Mouse (Mus musculus) forebrain, embryonic 15.5 days (tissue): ENCODE data around the gene E130308A19Rik. TPM values are rescaled to one million over a fixed set of nuclear protein-coding genes. Genes with fewer than 3 reads are reported as not detected.

Source experiments
- ATAC-seq: fragments of 200-750 bp; cut with Nextera tagmentation; replicated peaks from 2 replicates; pipeline ENCODE4 v1.8.0; 2017; ENCODE audit warnings: mild to moderate bottlenecking, moderate TSS enrichment, moderate library complexity
- H3K27ac ChIP-seq: fragments of 300-500 bp; sonication (generic); replicated peaks from 2 replicates; pipeline ENCODE4 v1.5.1; 2015; ENCODE audit warnings: mild to moderate bottlenecking, inconsistent platforms
- H3K27me3 ChIP-seq: fragments of 300-500 bp; sonication (generic); 2 replicates; pipeline ENCODE4 v1.6.1; 2015; ENCODE audit warnings: inconsistent platforms
- H3K36me3 ChIP-seq: fragments of 300-500 bp; sonication (generic); 2 replicates; pipeline ENCODE4 v1.6.1; 2015; ENCODE audit warnings: mild to moderate bottlenecking, inconsistent platforms
- H3K4me1 ChIP-seq: fragments of 300-500 bp; sonication (generic); 2 replicates; pipeline ENCODE4 v1.6.1; 2015; ENCODE audit warnings: inconsistent platforms
- H3K4me2 ChIP-seq: fragments of 300-500 bp; sonication (generic); replicated peaks from 2 replicates; pipeline ENCODE4 v1.6.1; 2015; ENCODE audit warnings: mild to moderate bottlenecking, inconsistent platforms
- H3K4me3 ChIP-seq: fragments of 300-500 bp; sonication (generic); 2 replicates; pipeline ENCODE4 v1.5.1; 2015; ENCODE audit warnings: mild to moderate bottlenecking, inconsistent platforms
- H3K9ac ChIP-seq: fragments of 300-500 bp; sonication (generic); replicated peaks from 2 replicates; pipeline ENCODE4 v1.6.1; 2015; ENCODE audit warnings: mild to moderate bottlenecking, inconsistent platforms
- H3K9me3 ChIP-seq: fragments of 300-500 bp; sonication (generic); 2 replicates; pipeline ENCODE4 v1.6.1; 2016; ENCODE audit warnings: inconsistent platforms
- WGBS: fragments of 180-500 bp; shearing (Covaris S2); methylation state at CpG from one replicate; pipeline ENCODE4 v1.1.7; 2015; ENCODE audit warnings: mixed read lengths; 5-methylcytosine and 5-hydroxymethylcytosine counted together
- polyA plus RNA-seq: library from polyadenylated mRNA; unstranded; fragments of >200 nt; fragmentation: Nextera tagmentation; extraction: Ambion mirVana; gene quantifications from 2 replicates; pipeline ENCODE4 v1.2.1, GENCODE M21; 2015

Gene E130308A19Rik
- polyA plus RNA-seq, 1 experiment from 2014 or later, result 36.6 TPM

- Histone ChIP-seq H3K4me1 (no peaks in the 10 kb centered on the region), H3K9me3 (no peaks in the 10 kb centered on the region), H3K27me3 (no peaks in the 10 kb centered on the region), H3K27ac (no peak overlapping the region), H3K9ac (no peak overlapping the region), H3K4me2 (no peak overlapping the region), H3K4me3 (no peak overlapping the region), H3K36me3 (no peaks in the 10 kb centered on the region; the same call in 1 of the 2 replicates)
- no peak for ATAC-seq
- WGBS, result over 99% methylated on average over 3 of the region's 3 CpGs
Observed at GRCm38 (mm10) chr4:59605501-59605900, 20.5 kb upstream of the E130308A19Rik start.

- no peaks in the 10 kb centered on the region for H3K9me3 ChIP-seq
- no peak overlapping the region for H3K4me3 ChIP-seq
- H3K27ac ChIP-seq, result no peak overlapping the region
- H3K9ac ChIP-seq, result no peak overlapping the region
- no peak for ATAC-seq
- H3K27me3 ChIP-seq, result no peaks in the 10 kb centered on the region
- H3K36me3 ChIP-seq, result no peaks in the 10 kb centered on the region
- 79% methylated on average over 3 of the region's 3 CpGs for WGBS
- no peaks in the 10 kb centered on the region for H3K4me1 ChIP-seq
- no peak overlapping the region for H3K4me2 ChIP-seq
Observed at GRCm38 (mm10) chr4:59610411-59610810, 15.6 kb upstream of the E130308A19Rik start.

- Histone ChIP-seq H3K9me3 (no peaks in the 10 kb centered on the region), H3K4me2 (no peak overlapping the region), H3K4me3 (no peak overlapping the region), H3K9ac (no peak overlapping the region), H3K27ac (no peak overlapping the region), H3K27me3 (no peaks in the 10 kb centered on the region), H3K4me1 (no peaks in the 10 kb centered on the region), H3K36me3 (no peaks in the 10 kb centered on the region)
- ATAC-seq, result no peak
- WGBS, result 64% methylated on average over 1 of the region's 1 CpGs
Observed at GRCm38 (mm10) chr4:59614986-59615385, 11.0 kb upstream of the E130308A19Rik start.

GRCm38 (mm10) chr4:59619611-59620245, 6.3 kb upstream of the E130308A19Rik start:
- ATAC-seq, result no peak
- WGBS, result 91% methylated on average over 5 of the region's 5 CpGs

GRCm38 (mm10) chr4:59625676-59625997, 374 bp upstream of the E130308A19Rik start:
- whole genome bisulfite sequencing, result 1% methylated on average over 18 of the region's 18 CpGs
- no peak for ATAC-seq

More at GRCm38 (mm10) chr4:59619611-59620245, 6.3 kb upstream of the E130308A19Rik start:
- Histone ChIP-seq H3K9ac (no peak overlapping the region), H3K4me2 (no peak overlapping the region), H3K4me1 (no peaks in the 10 kb centered on the region), H3K36me3 (no peaks in the 10 kb centered on the region), H3K9me3 (no peaks in the 10 kb centered on the region), H3K27me3 (no peaks in the 10 kb centered on the region), H3K27ac (no peak overlapping the region), H3K4me3 (no peak overlapping the region)

GRCm38 (mm10) chr4:59628255-59628654, 2.2 kb downstream of the E130308A19Rik start:
- H3K9ac ChIP-seq, result no peak overlapping the region
- 33% methylated on average over 4 of the region's 4 CpGs for WGBS
- no peaks in the 10 kb centered on the region for H3K27me3 ChIP-seq
- no peak overlapping the region for H3K27ac ChIP-seq
- no peak overlapping the region for H3K4me3 ChIP-seq
- no peaks in the 10 kb centered on the region for H3K36me3 ChIP-seq
- peaks cover 37% of the 10 kb centered on the region for H3K4me1 ChIP-seq
- H3K4me2 ChIP-seq, result no peak overlapping the region
- no peaks in the 10 kb centered on the region for H3K9me3 ChIP-seq
- ATAC-seq, result no peak

More at GRCm38 (mm10) chr4:59625676-59625997, 374 bp upstream of the E130308A19Rik start:
- Histone ChIP-seq H3K27me3 (no peaks in the 10 kb centered on the region), H3K4me2 (peak overlapping the region; percentile 83), H3K4me3 (peak overlapping the region; percentile 89), H3K27ac (peak overlapping the region; percentile 69), H3K4me1 (peaks cover 37% of the 10 kb centered on the region), H3K36me3 (no peaks in the 10 kb centered on the region), H3K9me3 (no peaks in the 10 kb centered on the region), H3K9ac (peak overlapping the region; percentile 68)

GRCm38 (mm10) chr4:59629076-59629874, 3.3 kb downstream of the E130308A19Rik start:
- ATAC-seq, result no peak; the same call in 1 of the 2 replicates
- WGBS, result 8% methylated on average over 7 of the region's 7 CpGs
- Histone ChIP-seq H3K9me3 (no peaks in the 10 kb centered on the region), H3K9ac (no peak overlapping the region), H3K4me1 (peaks cover 37% of the 10 kb centered on the region), H3K4me2 (0 out of 2 replicates have a peak overlapping the region, but pooled peaks have one; percentile 8), H3K4me3 (no peak overlapping the region), H3K27me3 (no peaks in the 10 kb centered on the region), H3K27ac (no peak overlapping the region), H3K36me3 (no peaks in the 10 kb centered on the region)

GRCm38 (mm10) chr4:59630122-59630521, 4.1 kb downstream of the E130308A19Rik start:
- Histone ChIP-seq H3K9ac (no peak overlapping the region), H3K27ac (no peak overlapping the region), H3K9me3 (no peaks in the 10 kb centered on the region), H3K4me2 (no peak overlapping the region), H3K4me1 (peaks cover 37% of the 10 kb centered on the region), H3K27me3 (no peaks in the 10 kb centered on the region), H3K36me3 (no peaks in the 10 kb centered on the region), H3K4me3 (no peak overlapping the region)
- WGBS, result 63% methylated on average over 9 of the region's 9 CpGs
- no peak for ATAC-seq

- Histone ChIP-seq H3K9ac (no peak overlapping the region), H3K4me1 (peaks cover 13% of the 10 kb centered on the region), H3K27me3 (no peaks in the 10 kb centered on the region), H3K9me3 (no peaks in the 10 kb centered on the region), H3K27ac (no peak overlapping the region), H3K4me2 (no peak overlapping the region), H3K4me3 (no peak overlapping the region), H3K36me3 (no peaks in the 10 kb centered on the region)
- 68% methylated on average over 1 of the region's 1 CpGs for WGBS
- ATAC-seq, result no peak
Observed at GRCm38 (mm10) chr4:59634532-59634931, 8.5 kb downstream of the E130308A19Rik start.

- H3K9me3 ChIP-seq, result no peaks in the 10 kb centered on the region
- H3K27ac ChIP-seq, result no peak overlapping the region
- H3K9ac ChIP-seq, result no peak overlapping the region
- H3K4me3 ChIP-seq, result no peak overlapping the region
- H3K27me3 ChIP-seq, result no peaks in the 10 kb centered on the region
- no peaks in the 10 kb centered on the region for H3K36me3 ChIP-seq
- H3K4me1 ChIP-seq, result peaks cover 17% of the 10 kb centered on the region; the same call in 1 of the 2 replicates
- H3K4me2 ChIP-seq, result no peak overlapping the region
- ATAC-seq, result no peak
Observed at GRCm38 (mm10) chr4:59639163-59639562, 13.2 kb downstream of the E130308A19Rik start.

GRCm38 (mm10) chr4:59640720-59641119, 14.7 kb downstream of the E130308A19Rik start:
- ATAC-seq, result no peak
- Histone ChIP-seq H3K36me3 (no peaks in the 10 kb centered on the region), H3K27ac (no peak overlapping the region), H3K27me3 (no peaks in the 10 kb centered on the region), H3K4me2 (no peak overlapping the region), H3K4me1 (peaks cover 23% of the 10 kb centered on the region), H3K4me3 (no peak overlapping the region), H3K9ac (no peak overlapping the region), H3K9me3 (no peaks in the 10 kb centered on the region)
- WGBS, result 92% methylated on average over 2 of the region's 2 CpGs

GRCm38 (mm10) chr4:59642039-59642438, 16.0 kb downstream of the E130308A19Rik start:
- Histone ChIP-seq H3K36me3 (no peaks in the 10 kb centered on the region), H3K4me3 (no peak overlapping the region), H3K27me3 (no peaks in the 10 kb centered on the region), H3K9ac (no peak overlapping the region), H3K4me2 (no peak overlapping the region), H3K27ac (no peak overlapping the region), H3K9me3 (no peaks in the 10 kb centered on the region), H3K4me1 (peaks cover 20% of the 10 kb centered on the region)
- 79% methylated on average over 3 of the region's 3 CpGs for WGBS
- no peak for ATAC-seq
